In the genomic region with DNA sequence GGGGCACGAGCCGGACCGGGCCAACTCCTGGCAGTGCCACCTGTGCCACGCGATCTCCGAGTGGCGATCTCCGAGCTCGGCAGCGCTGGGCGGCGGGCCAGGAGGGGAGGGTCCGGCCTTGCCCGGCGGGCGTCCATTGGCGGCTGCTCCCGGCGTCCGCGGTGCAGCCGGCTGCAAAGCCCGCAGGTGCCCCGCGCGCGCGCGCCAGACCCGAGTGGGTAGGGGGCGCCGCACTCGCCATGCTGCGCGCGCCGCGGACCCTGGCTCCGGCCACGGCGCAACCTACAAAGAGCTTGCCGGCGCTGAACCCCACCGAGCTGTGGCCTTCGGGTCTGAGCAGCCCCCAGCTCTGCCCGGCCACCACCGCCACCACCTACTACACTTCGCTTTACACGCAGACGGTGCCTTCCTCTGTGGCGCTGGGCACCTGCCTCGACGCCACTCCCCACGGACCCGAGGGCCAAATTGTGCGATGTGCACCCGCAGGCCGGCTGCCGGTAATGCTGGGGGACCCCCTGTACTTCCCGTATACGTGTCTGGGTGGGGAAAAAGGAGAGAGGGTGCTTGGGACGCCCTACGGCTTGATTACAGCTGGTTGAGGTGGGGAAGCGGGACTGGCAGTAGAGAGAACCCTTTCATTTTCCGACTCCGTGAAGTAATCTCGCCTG, we compare ENCODE assay signal across 1 mouse cellular context.
A peak's percentile ranks its signal among the peaks of the same experiment; 100 is the strongest.
TF ChIP-seq lines count a peak whose summit lies in the region.

No protein-coding gene starts in this region.

TF ChIP-seq in MEL, 35 proteins besides CTCF, POLR2A, EP300 and RAD21 (continued from another document):
- TF ChIP-seq TBP (IDR thresholded peaks at IDR 0.05; ENCODE audit: low read depth, low read length) = 0 out of 2 replicates have a peak, but pooled peaks have one; percentile 11
- peak; percentile 19; the same call in 1 of the 2 replicates for TF ChIP-seq MYC (IDR thresholded peaks at IDR 0.05; ENCODE audit: low read depth, low read length)
- no peak; the same call in none of the 2 replicates for TF ChIP-seq TCF12 (IDR thresholded peaks at IDR 0.05; ENCODE audit: low read depth, low read length)
- TF ChIP-seq HCFC1 (IDR thresholded peaks at IDR 0.05; ENCODE audit: low read depth, low read length) = no peak
- TF ChIP-seq JUND (IDR thresholded peaks at IDR 0.05; ENCODE audit: low read depth, low read length) = no peak
- TF ChIP-seq RCOR1 (IDR thresholded peaks at IDR 0.05; ENCODE audit: low read depth, low read length) = no peak
- no peak for TF ChIP-seq ZKSCAN1 (IDR thresholded peaks at IDR 0.05; ENCODE audit: low read depth, low read length)
- TF ChIP-seq NELFE (IDR thresholded peaks at IDR 0.05; ENCODE audit: low read depth, low read length) = peak; percentile 12; the same call in 1 of the 2 replicates
- TF ChIP-seq GATA1 (IDR thresholded peaks at IDR 0.05; ENCODE audit: low read depth, low read length) = no peak
- TF ChIP-seq CHD2 (IDR thresholded peaks at IDR 0.05; ENCODE audit: low read length) = no peak
- no peak for TF ChIP-seq USF1 (IDR thresholded peaks at IDR 0.05; ENCODE audit: low read depth, low read length)
- TF ChIP-seq MEF2A (IDR thresholded peaks at IDR 0.05; ENCODE audit: extremely low read depth, insufficient replicate concordance, low read depth, low read length, poor library complexity, severe bottlenecking) = no peak
- no peak for TF ChIP-seq KAT2A (conservative IDR thresholded peaks at IDR 0.05; ENCODE audit: low read depth, low read length)
- no peak for TF ChIP-seq MAFK (IDR thresholded peaks at IDR 0.05; ENCODE audit: borderline replicate concordance, low read depth, low read length)
- no peak for TF ChIP-seq MAZ (IDR thresholded peaks at IDR 0.05; ENCODE audit: low read depth, low read length)
- TF ChIP-seq NRF1 (IDR thresholded peaks at IDR 0.05; ENCODE audit: insufficient read depth, low read depth, low read length, poor library complexity, severe bottlenecking) = 0 out of 2 replicates have a peak, but pooled peaks have one; percentile 46
- TF ChIP-seq TAL1 (IDR thresholded peaks at IDR 0.05; ENCODE audit: low read length) = no peak
- no peak for TF ChIP-seq ZC3H11A (IDR thresholded peaks at IDR 0.05; ENCODE audit: low read depth, low read length)
- TF ChIP-seq SIN3A (IDR thresholded peaks at IDR 0.05; ENCODE audit: low read length) = peak; percentile 78; the same call in 1 of the 2 replicates
- no peak for TF ChIP-seq ZNF384 (IDR thresholded peaks at IDR 0.05; ENCODE audit: low read depth, low read length)
- no peak for TF ChIP-seq SMC3 (IDR thresholded peaks at IDR 0.05; ENCODE audit: low read depth, low read length)
- 0 out of 2 replicates have a peak, but pooled peaks have one; percentile 34 for TF ChIP-seq POLR2AphosphoS2 (IDR thresholded peaks at IDR 0.05; ENCODE audit: low read length)
- no peak for TF ChIP-seq USF2 (IDR thresholded peaks at IDR 0.05; ENCODE audit: borderline replicate concordance in 1 of 2, insufficient read depth in 1 of 2, low read depth in 1 of 2, low read length in 2 of 2)
- TF ChIP-seq ELF1 (IDR thresholded peaks at IDR 0.05; ENCODE audit: low read depth, low read length) = no peak
- 0 out of 2 replicates have a peak, but pooled peaks have one; percentile 1 for TF ChIP-seq MAX (IDR thresholded peaks at IDR 0.05; ENCODE audit: low read length)
- TF ChIP-seq GABPA (IDR thresholded peaks at IDR 0.05; ENCODE audit: low read depth, low read length) = no peak
- TF ChIP-seq BHLHE40 (IDR thresholded peaks at IDR 0.05; ENCODE audit: borderline replicate concordance, low read depth, low read length) = no peak
- TF ChIP-seq ETS1 (IDR thresholded peaks at IDR 0.05; ENCODE audit: low read depth, low read length) = peak; percentile 37; the same call in 1 of the 2 replicates
